Mouse (Mus musculus): ENCODE data around the gene Ppif. TPM values are rescaled to one million over a fixed set of nuclear protein-coding genes. Genes with fewer than 3 reads are reported as not detected.

Ppif gene
- polyA plus RNA-seq, 1 experiment from 2014 or later = 38.7 TPM

DNA sequence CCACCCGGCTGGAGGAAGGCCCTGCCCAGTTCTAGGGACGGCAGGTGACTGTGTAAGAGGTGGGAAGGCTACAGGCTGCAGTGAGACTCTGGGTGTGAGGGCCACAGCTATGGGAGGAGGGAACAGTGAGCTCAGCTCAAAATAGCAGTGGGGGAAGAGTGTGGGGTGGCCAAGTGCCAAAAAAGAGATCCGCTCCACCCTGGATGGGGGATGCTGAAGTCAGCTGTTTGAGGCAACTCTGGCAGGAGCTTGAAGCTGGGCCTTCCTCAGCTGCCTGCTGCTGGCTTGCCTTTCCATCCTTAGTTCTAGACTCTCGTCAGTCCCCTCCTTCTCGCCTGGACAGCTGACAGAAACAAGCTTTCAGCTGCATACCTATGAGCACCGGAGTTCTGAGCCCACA, 42.6 kb downstream of the Ppif start:
- Histone ChIP-seq H3K27ac (ENCODE audit: low read depth, low read length) (no peak overlapping the region), H3K9me3 (ENCODE audit: control insufficient read depth, low read length) (no peaks in the 10 kb centered on the region), H3K27me3 (ENCODE audit: control insufficient read depth, insufficient read depth, low read length) (no peaks in the 10 kb centered on the region), H3K9ac (ENCODE audit: low read length) (no peak overlapping the region), H3K4me3 (ENCODE audit: low read depth, low read length) (no peak overlapping the region), H3K4me2 (ENCODE audit: low read depth) (no peak overlapping the region), H3K4me1 (ENCODE audit: control insufficient read depth, insufficient read depth, low read length) (peaks cover 16% of the 10 kb centered on the region), H3K36me3 (ENCODE audit: control insufficient read depth, insufficient read depth, low read length) (no peaks in the 10 kb centered on the region)
- WGBS = 86% methylated on average over 6 of the region's 6 CpGs
- DNase-seq (ENCODE audit: low spot score) (no peak), ATAC-seq (ENCODE audit: insufficient read depth, low FRiP score, low TSS enrichment) (no peak)

DNA sequence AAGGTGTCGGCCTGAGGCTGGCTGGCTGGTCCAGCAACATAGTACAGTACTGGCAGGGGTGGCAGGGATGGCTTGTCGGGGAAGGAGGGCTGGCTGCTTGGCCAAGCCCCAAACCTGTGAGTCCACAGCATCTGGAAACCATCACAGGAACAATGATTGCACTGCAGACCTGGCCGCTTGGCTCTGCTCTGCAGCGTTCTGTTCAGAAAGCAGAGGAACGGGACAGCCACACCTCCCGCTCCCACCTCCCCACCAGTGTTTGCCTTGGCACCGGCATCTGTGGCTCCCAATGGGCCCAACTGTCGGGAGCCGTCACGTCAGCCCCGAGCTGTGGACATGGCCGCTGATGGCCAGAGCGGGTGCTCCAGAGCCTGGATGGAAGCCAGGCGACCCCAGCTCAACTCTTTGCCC, 44.6 kb downstream of the Ppif start:
- no peak for ATAC-seq (ENCODE audit: insufficient read depth, low FRiP score, low TSS enrichment)
- 67% methylated on average over 14 of the region's 14 CpGs for WGBS
- H3K27ac ChIP-seq (ENCODE audit: low read depth, low read length) = 0 out of 2 replicates have a peak overlapping the region, but pooled peaks have one; percentile 14
- DNase-seq (ENCODE audit: low spot score) = peak; percentile 35
- no peaks in the 10 kb centered on the region for H3K9me3 ChIP-seq (ENCODE audit: control insufficient read depth, low read length)
- no peaks in the 10 kb centered on the region for H3K27me3 ChIP-seq (ENCODE audit: control insufficient read depth, insufficient read depth, low read length)
- no peaks in the 10 kb centered on the region for H3K36me3 ChIP-seq (ENCODE audit: control insufficient read depth, insufficient read depth, low read length)
- no peak overlapping the region for H3K4me2 ChIP-seq (ENCODE audit: low read depth)
- no peak overlapping the region for H3K9ac ChIP-seq (ENCODE audit: low read length)
- H3K4me3 ChIP-seq (ENCODE audit: low read depth, low read length) = no peak overlapping the region
- peaks cover 16% of the 10 kb centered on the region for H3K4me1 ChIP-seq (ENCODE audit: control insufficient read depth, insufficient read depth, low read length)

DNA sequence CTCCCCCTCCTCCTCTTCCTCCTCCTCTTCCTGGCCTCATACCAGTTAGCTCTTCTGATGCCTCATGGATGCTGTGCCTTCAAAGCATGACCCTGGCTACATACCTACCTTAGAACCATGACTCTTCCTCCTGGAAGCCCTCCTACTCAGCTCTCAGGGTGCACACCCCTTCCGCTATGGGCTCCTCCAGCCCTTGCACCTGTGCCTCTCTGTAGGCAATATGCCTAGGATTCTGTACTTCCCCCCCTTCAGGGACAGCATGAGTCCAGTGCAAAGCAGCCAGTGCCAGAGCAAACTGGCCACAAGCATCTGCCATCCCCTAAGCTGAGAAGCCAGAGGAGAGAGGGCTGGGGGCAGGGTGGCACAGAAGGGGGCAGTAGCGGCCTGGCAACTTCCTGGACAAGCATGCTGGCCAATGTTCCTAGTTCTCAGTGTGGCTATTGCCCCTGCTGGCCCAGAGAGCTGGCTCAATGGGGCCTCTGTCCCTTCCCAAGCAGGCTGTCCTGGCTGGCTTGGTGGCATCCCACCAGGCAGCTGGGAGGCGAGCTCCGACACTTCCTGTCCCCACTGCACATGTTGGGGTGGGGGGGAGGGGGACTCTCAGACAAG, 46.1 kb downstream of the Ppif start:
- Histone ChIP-seq H3K27ac (ENCODE audit: low read depth, low read length) (no peak overlapping the region), H3K36me3 (ENCODE audit: control insufficient read depth, insufficient read depth, low read length) (no peaks in the 10 kb centered on the region), H3K4me2 (ENCODE audit: low read depth) (no peak overlapping the region), H3K9me3 (ENCODE audit: control insufficient read depth, low read length) (no peaks in the 10 kb centered on the region), H3K4me1 (ENCODE audit: control insufficient read depth, insufficient read depth, low read length) (peaks cover 7% of the 10 kb centered on the region; the same call in 1 of the 2 replicates), H3K4me3 (ENCODE audit: low read depth, low read length) (no peak overlapping the region), H3K9ac (ENCODE audit: low read length) (no peak overlapping the region), H3K27me3 (ENCODE audit: control insufficient read depth, insufficient read depth, low read length) (no peaks in the 10 kb centered on the region)
- no peak for DNase-seq (ENCODE audit: low spot score)
- WGBS = 59% methylated on average over 4 of the region's 4 CpGs
- no peak for ATAC-seq (ENCODE audit: insufficient read depth, low FRiP score, low TSS enrichment)

DNA sequence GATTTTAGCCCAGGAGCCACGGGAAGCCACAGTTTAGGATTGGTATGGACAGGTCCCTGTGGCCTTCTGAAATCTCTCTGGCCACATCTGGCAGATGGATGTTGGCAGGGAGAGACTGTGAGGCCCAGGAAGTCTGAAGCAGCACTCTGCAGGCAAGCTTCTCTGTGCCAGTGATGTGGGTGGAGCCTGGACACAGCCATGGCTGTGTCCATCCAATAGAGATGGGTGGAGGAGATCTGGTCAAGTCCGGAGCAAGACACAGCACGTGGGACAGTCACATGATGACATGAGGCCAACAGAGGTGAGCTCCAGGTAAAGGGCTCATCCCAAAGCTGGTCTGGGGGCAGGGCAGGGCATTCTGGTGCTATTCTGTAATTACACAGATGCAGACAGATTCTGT, 47.3 kb downstream of the Ppif start:
- Histone ChIP-seq H3K36me3 (ENCODE audit: control insufficient read depth, insufficient read depth, low read length) (no peaks in the 10 kb centered on the region), H3K4me1 (ENCODE audit: control insufficient read depth, insufficient read depth, low read length) (no peaks in the 10 kb centered on the region), H3K4me3 (ENCODE audit: low read depth, low read length) (no peak overlapping the region), H3K4me2 (ENCODE audit: low read depth) (no peak overlapping the region), H3K9ac (ENCODE audit: low read length) (no peak overlapping the region), H3K9me3 (ENCODE audit: control insufficient read depth, low read length) (no peaks in the 10 kb centered on the region), H3K27me3 (ENCODE audit: control insufficient read depth, insufficient read depth, low read length) (no peaks in the 10 kb centered on the region), H3K27ac (ENCODE audit: low read depth, low read length) (no peak overlapping the region)
- WGBS = 88% methylated on average over 3 of the region's 3 CpGs
- ATAC-seq (ENCODE audit: insufficient read depth, low FRiP score, low TSS enrichment) = no peak
- no peak for DNase-seq (ENCODE audit: low spot score)

DNA sequence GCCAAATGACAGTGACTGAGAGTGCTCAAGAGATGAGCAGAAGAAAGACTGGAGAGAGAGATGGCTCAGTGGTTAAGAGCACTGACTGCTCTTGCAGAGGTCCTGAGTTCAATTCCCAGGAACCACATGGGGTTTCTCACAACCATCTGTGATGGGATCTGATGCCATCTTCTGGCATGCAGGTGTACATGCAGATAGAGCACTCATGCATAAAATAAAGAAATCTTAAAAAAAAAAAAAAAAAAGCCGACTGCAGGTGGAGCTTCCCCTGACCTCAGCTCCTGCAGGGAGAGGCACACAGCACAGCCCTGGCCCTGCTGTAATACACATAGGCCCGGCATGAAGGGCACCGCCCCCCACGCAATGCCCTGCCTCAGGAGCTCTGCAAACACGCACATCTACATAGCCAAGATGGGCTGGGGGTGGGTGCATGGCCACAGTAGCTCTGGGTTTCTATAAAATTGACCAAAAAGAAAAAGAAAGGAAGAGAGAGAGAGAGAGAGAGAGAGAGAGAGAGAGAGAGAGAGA, 48.0 kb downstream of the Ppif start:
- ATAC-seq (ENCODE audit: insufficient read depth, low FRiP score, low TSS enrichment) = no peak

DNA sequence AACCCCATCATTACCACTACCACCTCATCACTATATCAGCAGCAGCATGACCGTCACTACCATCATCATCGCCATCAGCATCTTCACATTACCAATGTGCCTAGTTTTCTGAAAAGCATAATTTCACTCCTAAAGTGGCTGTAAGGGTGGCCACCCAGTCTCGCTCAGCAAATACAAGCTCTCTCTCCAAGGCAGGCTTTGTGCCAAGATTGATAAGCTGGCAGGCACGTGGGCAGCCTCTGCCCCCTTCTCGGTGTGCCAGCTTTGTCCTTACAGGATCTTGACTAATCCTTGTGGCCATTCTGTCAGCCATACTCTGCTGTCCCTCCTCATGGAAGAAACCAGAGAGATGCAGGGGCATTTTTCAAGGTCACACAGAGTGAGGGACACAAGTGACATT, 49.0 kb downstream of the Ppif start:
- no peak for DNase-seq (ENCODE audit: low spot score)
- no peak overlapping the region for H3K4me3 ChIP-seq (ENCODE audit: low read depth, low read length)
- H3K36me3 ChIP-seq (ENCODE audit: control insufficient read depth, insufficient read depth, low read length) = no peaks in the 10 kb centered on the region
- H3K27me3 ChIP-seq (ENCODE audit: control insufficient read depth, insufficient read depth, low read length) = no peaks in the 10 kb centered on the region
- WGBS = 95% methylated on average over 5 of the region's 5 CpGs
- no peaks in the 10 kb centered on the region for H3K9me3 ChIP-seq (ENCODE audit: control insufficient read depth, low read length)
- H3K9ac ChIP-seq (ENCODE audit: low read length) = no peak overlapping the region
- ATAC-seq (ENCODE audit: insufficient read depth, low FRiP score, low TSS enrichment) = no peak
- H3K4me1 ChIP-seq (ENCODE audit: control insufficient read depth, insufficient read depth, low read length) = no peaks in the 10 kb centered on the region
- H3K27ac ChIP-seq (ENCODE audit: low read depth, low read length) = no peak overlapping the region
- H3K4me2 ChIP-seq (ENCODE audit: low read depth) = no peak overlapping the region

More for the DNA sequence above, 48.0 kb downstream of the Ppif start:
- no peak overlapping the region for H3K27ac ChIP-seq (ENCODE audit: low read depth, low read length)
- 55% methylated on average over 5 of the region's 5 CpGs for WGBS
- H3K4me3 ChIP-seq (ENCODE audit: low read depth, low read length) = no peak overlapping the region
- H3K27me3 ChIP-seq (ENCODE audit: control insufficient read depth, insufficient read depth, low read length) = no peaks in the 10 kb centered on the region
- no peaks in the 10 kb centered on the region for H3K36me3 ChIP-seq (ENCODE audit: control insufficient read depth, insufficient read depth, low read length)
- DNase-seq (ENCODE audit: low spot score) = no peak
- H3K9me3 ChIP-seq (ENCODE audit: control insufficient read depth, low read length) = no peaks in the 10 kb centered on the region
- H3K4me1 ChIP-seq (ENCODE audit: control insufficient read depth, insufficient read depth, low read length) = no peaks in the 10 kb centered on the region
- H3K9ac ChIP-seq (ENCODE audit: low read length) = no peak overlapping the region
- no peak overlapping the region for H3K4me2 ChIP-seq (ENCODE audit: low read depth)

DNA sequence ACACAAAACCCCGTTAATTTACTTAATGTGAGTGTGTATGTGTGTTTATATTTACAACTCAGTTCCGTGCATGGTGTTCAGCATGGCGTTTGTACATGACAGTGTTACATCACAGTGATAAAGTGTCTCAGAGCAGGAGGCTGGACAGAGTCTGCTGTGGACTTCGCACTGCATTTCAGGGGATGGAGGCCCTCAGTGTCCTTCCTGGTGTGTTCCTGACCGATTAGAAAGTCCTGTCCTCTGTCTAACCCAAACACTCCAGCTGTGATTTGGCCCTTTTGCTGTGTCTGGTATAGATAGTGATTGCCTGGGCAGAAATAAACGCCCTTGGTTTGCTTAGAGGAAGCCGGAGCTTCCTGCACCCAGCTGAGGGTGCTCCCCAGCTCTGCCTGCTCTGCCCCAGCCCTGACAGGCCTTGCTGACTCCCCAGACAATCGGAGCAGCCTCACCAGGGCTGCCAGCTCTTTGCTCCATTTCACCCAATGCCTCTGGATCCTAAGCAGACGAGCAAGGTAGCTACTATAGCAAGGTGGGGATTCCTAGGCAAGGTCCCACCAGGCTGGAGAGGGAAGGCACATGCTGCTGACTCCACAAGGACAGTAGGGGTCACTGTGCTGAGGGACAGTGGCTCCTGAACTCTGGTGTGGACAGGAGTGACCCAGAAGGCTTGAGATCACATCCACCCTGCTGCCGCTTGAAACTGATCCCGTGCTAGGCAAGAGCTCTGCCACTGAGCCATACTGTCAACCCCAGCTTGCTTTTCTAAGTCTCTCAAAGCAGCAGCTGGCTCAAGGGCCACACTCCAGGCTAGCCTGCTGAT, 51.6 kb downstream of the Ppif start:
- H3K4me2 ChIP-seq (ENCODE audit: low read depth) = no peak overlapping the region
- peaks cover 6% of the 10 kb centered on the region; the same call in 1 of the 2 replicates for H3K4me1 ChIP-seq (ENCODE audit: control insufficient read depth, insufficient read depth, low read length)
- no peak overlapping the region for H3K9ac ChIP-seq (ENCODE audit: low read length)
- no peak overlapping the region for H3K4me3 ChIP-seq (ENCODE audit: low read depth, low read length)
- 67% methylated on average over 11 of the region's 11 CpGs for WGBS
- H3K9me3 ChIP-seq (ENCODE audit: control insufficient read depth, low read length) = no peaks in the 10 kb centered on the region
- H3K36me3 ChIP-seq (ENCODE audit: control insufficient read depth, insufficient read depth, low read length) = no peaks in the 10 kb centered on the region
- ATAC-seq (ENCODE audit: insufficient read depth, low FRiP score, low TSS enrichment) (no peak), DNase-seq (ENCODE audit: low spot score) (no peak)
- H3K27me3 ChIP-seq (ENCODE audit: control insufficient read depth, insufficient read depth, low read length) = no peaks in the 10 kb centered on the region
- no peak overlapping the region for H3K27ac ChIP-seq (ENCODE audit: low read depth, low read length)

DNA sequence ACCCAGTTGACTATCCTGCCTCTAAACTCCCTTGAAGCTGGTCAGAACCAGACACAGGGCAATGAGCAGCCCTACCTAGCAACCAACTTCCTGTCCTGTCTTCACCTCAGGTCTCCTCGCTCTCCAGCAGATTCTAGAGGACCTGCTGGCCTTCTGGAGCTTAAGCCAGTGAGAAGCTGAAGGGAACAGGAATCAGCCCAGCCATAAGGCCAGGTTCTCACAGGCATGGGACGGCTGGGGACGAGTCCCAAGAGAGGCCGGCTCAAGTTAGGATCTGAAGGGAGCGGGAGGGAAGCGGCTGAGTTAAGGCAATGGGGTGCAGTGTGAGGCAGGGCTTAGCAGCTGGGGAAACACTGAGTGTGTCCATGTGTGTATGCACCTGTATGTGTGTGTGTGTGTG, 52.4 kb downstream of the Ppif start:
- DNase-seq (ENCODE audit: low spot score) = no peak
- H3K9me3 ChIP-seq (ENCODE audit: control insufficient read depth, low read length) = no peaks in the 10 kb centered on the region
- H3K4me3 ChIP-seq (ENCODE audit: low read depth, low read length) = no peak overlapping the region
- no peak overlapping the region for H3K4me2 ChIP-seq (ENCODE audit: low read depth)
- H3K36me3 ChIP-seq (ENCODE audit: control insufficient read depth, insufficient read depth, low read length) = no peaks in the 10 kb centered on the region
- H3K27me3 ChIP-seq (ENCODE audit: control insufficient read depth, insufficient read depth, low read length) = no peaks in the 10 kb centered on the region
- no peak overlapping the region for H3K9ac ChIP-seq (ENCODE audit: low read length)
- H3K27ac ChIP-seq (ENCODE audit: low read depth, low read length) = no peak overlapping the region
- H3K4me1 ChIP-seq (ENCODE audit: control insufficient read depth, insufficient read depth, low read length) = peaks cover 6% of the 10 kb centered on the region; the same call in 1 of the 2 replicates
- WGBS = 93% methylated on average over 6 of the region's 6 CpGs
- ATAC-seq (ENCODE audit: insufficient read depth, low FRiP score, low TSS enrichment) = no peak
